Mouse (Mus musculus) kidney, adult 18-20 months (tissue): ENCODE data around the gene Lcmt1.

Experiments
- DNase-seq: peaks from one replicate; pipeline ENCODE4 v3.0.0; 2021

Gene Lcmt1

GRCm38 (mm10) chr7:123401121-123401520 lies 31.5 kb downstream of the Lcmt1 start:
- DNase-seq, result no peak

- no peak for DNase-seq
These were observed 34.6 kb downstream of the Lcmt1 start for GRCm38 (mm10) chr7:123404198-123404597.

- no peak for DNase-seq
These were observed 36.0 kb downstream of the Lcmt1 start for GRCm38 (mm10) chr7:123405619-123406018.

DNA sequence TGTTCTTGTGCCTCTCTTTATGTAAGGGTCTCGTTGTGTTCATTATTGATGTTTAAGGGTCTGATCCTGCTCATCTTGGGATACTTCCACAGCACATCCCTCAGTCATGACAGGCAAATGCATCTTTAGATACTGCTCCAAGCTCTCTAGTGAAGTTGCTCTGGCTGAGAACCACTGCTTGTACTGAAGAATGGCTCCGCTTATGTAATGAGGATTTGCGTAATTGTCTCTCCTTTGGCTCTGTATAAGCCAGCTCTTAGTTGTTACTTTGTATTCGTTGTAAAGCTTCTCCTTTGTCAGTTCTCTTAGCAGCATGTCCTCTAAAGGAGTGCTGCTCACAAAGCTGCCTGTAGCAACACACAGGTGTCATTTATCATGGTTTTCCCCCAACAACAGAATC lies 37.4 kb downstream of the Lcmt1 start:
- DNase-seq, result no peak

GRCm38 (mm10) chr7:123410502-123410901 lies 40.9 kb downstream of the Lcmt1 start:
- DNase-seq, result no peak

DNA sequence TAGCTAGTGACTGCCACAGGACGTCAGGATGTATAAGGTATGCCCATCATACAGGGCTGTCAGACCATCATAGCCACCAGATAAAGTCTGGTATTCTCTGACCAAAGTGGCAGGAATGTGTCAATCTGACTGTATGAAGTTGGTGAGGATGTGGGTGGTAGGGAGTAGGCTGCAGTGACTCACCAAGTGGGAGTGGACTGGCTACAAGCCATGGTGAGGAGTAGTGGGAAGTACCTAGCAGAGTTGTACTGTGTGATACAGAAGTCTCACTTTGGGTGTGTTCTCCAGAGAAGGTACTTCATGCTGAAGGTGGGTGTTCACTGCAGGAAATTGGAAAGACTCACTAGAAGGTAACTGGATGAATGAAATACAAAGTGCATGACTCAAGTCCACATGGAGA lies 41.5 kb downstream of the Lcmt1 start:
- no peak for DNase-seq

GRCm38 (mm10) chr7:123412143-123412542 lies 42.6 kb downstream of the Lcmt1 start:
- DNase-seq, result no peak

- no peak for DNase-seq
These were observed 47.2 kb downstream of the Lcmt1 start for GRCm38 (mm10) chr7:123416803-123417202.

DNA sequence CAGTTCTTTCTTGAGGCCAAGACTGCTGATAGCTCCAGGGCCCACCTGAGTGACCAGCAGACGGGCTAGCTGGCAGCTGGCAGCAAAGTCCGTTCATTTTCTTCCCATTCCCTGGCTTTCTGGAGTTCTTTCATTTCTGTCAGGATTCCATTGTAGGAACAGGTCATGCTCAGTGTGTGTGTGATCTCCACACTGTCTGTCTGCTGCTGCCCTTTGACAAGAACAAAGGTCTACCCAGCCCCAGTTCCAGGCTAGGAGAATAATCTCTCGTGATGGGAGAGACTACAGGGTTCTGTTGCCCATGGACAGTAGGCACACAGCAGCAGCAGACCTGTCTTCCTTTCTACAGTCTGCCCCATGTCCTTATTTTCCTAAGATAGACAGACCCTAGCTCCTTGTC lies 48.1 kb downstream of the Lcmt1 start:
- DNase-seq, result peak; percentile 37

DNA sequence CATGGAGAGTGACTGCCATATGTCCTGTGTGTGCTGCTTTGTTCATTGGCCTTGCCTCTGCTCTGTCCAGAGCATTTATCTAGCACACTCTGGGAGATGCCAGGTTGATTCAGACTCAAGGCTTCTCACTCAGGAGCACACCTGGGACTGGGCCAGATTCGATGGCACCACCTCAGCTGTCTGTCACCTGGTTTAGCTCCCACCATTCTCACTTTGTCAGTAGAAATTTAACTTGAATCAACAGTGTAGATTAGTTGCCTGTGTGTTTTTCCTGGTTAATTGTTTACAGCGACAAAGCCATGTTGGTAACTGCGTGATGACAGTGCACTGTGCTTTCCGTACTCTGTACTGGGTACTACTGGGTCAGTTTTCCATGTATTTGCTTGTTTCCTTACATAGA lies 50.4 kb downstream of the Lcmt1 start:
- peak; percentile 66 for DNase-seq

- no peak for DNase-seq
These were observed 52.4 kb downstream of the Lcmt1 start for GRCm38 (mm10) chr7:123421958-123422357.

- no peak for DNase-seq
These were observed 54.7 kb downstream of the Lcmt1 start for GRCm38 (mm10) chr7:123424281-123424680.

DNA sequence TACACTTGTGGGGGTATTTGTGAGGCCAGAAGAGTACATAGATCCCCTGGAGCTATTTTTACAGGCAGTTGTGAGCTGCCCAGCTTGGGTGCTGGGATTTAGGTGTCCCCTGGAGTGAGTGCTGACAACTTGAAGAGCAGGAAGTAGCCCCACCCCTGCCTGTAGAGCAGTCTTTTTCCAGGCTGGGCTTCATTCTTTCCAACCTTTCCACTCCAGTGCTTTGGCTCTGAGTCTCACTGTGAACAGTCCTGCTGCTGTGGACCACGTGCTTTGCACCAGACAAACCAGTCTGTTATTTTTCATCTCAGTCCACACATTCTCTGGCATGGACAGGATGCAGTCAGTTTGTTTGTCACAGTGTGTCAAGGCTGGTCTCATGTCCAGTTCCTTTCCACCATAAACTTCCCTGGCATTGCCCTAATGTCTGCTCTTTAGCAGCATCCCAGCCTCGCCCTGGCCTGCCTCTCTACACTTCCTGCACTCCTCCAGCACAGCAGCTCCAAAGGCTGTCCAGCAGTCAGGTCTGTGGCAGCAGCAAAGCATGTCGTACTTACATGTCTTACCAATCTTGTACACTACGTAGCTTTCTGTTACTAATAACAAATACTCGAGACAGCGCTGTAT lies 55.7 kb downstream of the Lcmt1 start:
- DNase-seq, result peak; percentile 54

DNA sequence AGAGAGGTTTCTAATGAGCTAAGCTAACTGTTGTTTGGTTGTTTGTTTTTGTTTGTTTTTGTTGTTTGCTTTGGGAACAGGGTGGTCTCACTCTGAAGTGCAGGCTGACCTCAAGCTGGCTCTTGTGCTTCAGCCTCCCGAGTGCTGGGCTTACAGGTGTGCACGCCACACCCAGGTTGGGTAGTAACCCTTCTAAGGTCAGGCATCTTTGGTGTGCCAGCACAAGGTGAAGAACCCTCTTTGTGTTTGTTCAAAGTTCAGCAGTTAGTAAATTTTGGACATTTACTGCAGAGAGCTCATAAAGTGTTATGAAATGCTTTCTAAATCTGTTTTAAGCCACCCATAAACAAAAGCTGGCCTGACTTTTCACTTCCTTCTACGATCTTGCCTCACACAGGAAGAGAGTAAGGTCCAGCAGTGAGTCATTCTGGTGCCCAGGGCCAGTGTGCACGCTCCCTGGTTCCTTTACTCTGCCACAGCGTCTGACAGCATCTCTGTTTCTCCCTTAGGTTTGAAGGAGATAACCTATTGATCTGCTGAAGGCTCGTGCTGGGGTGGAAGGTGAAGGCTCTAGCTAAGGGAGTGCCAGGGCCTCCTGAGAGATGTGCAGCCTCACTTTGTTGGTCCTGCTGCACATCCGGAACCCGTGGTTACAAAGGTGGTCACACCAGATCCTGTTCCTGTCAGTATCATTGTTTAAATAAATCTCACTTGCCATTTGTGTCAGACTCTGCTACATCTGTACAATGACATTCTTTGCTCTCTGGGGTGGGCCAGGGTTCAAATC lies 60.2 kb downstream of the Lcmt1 start:
- DNase-seq, result no peak

DNA sequence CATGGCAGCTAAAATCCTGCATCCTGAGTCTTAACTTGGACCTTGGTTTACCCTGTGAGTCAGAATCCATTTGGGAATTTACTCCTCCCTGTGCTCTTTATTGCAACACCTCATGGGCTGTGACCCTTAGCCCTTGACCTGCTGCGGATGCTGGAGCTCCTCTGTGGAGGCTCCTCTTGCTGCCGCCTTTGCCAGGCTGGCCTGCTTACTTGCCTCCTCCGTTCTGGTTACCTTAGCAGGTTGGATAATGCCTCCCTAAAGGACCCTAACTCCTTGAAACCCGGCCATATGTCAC lies 60.8 kb downstream of the Lcmt1 start:
- no peak for DNase-seq

DNA sequence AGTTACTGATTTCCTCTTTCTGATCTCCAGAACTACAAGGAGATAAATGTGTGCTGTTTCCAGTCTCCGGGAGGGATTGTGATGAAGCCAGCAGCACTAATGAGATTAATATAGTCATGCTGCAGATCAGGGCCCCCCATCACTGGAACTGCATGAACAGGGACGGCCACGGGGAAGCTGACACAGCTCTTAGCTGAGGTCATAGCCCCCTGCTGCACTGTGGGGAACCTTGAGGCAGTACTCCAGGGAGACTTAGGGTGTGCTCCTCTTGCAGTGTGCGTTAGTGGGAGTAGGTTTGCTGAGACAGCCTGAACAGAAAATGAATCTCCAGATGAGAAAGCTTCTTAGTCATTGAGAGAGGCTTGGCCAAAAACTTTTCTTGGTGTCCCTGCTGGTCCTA lies 61.6 kb downstream of the Lcmt1 start:
- DNase-seq, result no peak

- DNase-seq, result no peak
These were observed 72.5 kb downstream of the Lcmt1 start for GRCm38 (mm10) chr7:123442079-123442478.

DNA sequence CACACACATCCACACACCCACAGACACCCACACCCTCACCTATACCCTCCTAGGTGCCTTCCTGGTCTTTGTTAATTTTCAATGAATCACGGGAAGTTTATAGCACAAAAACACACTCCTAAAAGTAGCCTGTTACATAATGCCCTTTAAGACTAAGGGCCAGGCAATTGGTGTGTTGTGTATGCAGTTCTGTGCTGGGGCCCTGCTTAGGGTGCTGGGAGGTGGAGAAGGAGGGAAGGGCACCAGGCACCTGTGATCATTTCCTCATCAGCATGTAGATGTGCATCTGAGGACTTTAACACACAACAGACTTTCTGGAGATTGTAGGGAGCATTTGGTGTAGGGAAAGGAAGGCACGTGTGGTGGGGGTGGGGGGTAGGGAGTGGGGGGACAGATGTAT lies 79.2 kb downstream of the Lcmt1 start:
- no peak for DNase-seq

DNA sequence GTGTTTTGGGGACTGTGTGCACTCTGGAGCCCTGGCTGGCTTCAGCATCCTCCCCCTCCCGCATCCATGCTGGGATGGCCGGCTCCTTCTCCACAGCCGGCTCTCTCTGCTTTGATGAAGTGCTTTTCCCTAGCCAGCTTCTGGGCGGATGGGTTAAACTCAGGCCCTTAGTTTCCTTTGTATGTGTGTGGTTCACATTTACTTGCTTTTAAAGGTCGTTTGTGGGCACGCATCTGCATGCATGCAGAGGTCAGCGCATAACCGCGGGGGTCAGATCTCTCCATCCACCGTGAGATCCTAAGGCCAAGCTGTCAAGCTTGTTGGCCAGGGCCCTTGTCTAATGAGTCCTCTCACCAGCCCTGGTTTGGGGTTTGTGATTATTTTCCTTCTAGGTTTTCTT lies 80.1 kb downstream of the Lcmt1 start:
- DNase-seq, result no peak

- DNase-seq, result no peak
These were observed 80.9 kb downstream of the Lcmt1 start for GRCm38 (mm10) chr7:123450515-123450914.

- DNase-seq, result peak; percentile 17
These were observed 83.0 kb downstream of the Lcmt1 start for GRCm38 (mm10) chr7:123452551-123452950.

GRCm38 (mm10) chr7:123453066-123453465 lies 83.5 kb downstream of the Lcmt1 start:
- DNase-seq, result no peak

- DNase-seq, result no peak
These were observed 85.5 kb downstream of the Lcmt1 start for GRCm38 (mm10) chr7:123455088-123455487.

GRCm38 (mm10) chr7:123458309-123458708 lies 88.7 kb downstream of the Lcmt1 start:
- no peak for DNase-seq

DNA sequence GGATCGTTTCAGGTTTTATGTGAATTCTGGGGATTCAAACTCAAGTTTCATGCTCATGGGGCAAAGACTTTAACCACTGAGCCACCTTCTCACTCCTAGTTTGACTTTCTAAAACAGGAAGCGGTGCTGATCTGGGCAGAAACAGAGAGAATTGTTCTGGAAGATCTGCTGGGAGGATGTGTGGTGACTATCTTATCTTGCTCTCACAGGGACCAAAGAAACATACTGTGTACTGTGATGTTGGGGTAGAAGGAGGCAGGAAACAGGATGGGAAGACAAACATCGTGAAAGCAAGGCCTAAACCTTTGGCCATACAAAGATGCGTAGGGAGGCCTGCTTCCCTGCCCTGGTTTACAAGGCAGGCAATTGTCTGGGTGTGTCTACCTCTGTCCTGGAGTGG lies 89.7 kb downstream of the Lcmt1 start:
- DNase-seq, result no peak
